In the genomic region with DNA sequence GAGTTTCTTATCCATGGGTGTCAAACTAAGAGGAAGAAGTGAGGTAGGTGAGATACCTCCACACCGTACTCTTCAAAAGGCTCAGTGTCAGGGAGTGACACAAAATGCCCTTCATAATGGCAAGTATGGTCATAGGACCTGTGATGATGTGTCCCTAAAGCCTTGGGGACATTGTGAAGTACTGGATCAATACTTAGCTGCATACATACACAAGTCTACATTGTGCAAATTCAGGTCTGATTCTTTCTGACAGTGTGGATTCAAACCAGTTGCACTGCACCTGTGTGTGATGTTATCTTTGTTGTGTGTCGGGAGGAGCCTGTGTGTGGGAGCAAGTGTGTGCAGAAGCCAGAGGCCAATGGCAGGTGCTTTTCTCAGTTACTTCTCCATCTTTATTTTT, we compare ENCODE assay signal across 22 mouse cellular contexts. TPM values are rescaled to one million over a fixed set of nuclear protein-coding genes. Genes with fewer than 3 reads are reported as not detected.
DNase-seq lines count a peak whose midpoint lies in the region; ATAC-seq and TF ChIP-seq lines count a peak whose summit lies in the region.
"Had no signal": no experiment of that assay in that cellular context is flagged by ENCODE, and none has a peak within 500 bp of the region (broad histone marks: within the 10 kb centered on the region; RNA-seq: fewer than 3 reads in every experiment).

No protein-coding gene starts in this region.

- H3K4me3 ChIP-seq in liver, postnatal 0 days (ENCODE audit: low read depth, low read length) = no peak overlapping the region
- no peak overlapping the region for H3K4me3 ChIP-seq in liver, embryonic 11.5 days (ENCODE audit: low read depth, low read length)
- no peak overlapping the region for H3K4me3 ChIP-seq in bone marrow macrophage, adult 2 months (ENCODE audit: insufficient read depth, low read length)
- H3K4me3 ChIP-seq: embryonic facial prominence, embryonic 15.5 days; erythroblast, embryonic 14.5 days; forebrain, embryonic 10.5 days; gastrocnemius, adult 2 months; heart, embryonic 10.5 days; hindbrain, embryonic 15.5 days had no signal

- no peak overlapping the region for H3K9ac ChIP-seq in liver, postnatal 0 days (replicated peaks)
- H3K9ac ChIP-seq in liver, embryonic 11.5 days (ENCODE audit: low read depth, low read length) = no peak overlapping the region
- H3K9ac ChIP-seq: embryonic facial prominence, embryonic 15.5 days; hindbrain, embryonic 15.5 days had no signal

- H3K27ac ChIP-seq in liver, postnatal 0 days (ENCODE audit: low read depth) = no peak overlapping the region
- H3K27ac ChIP-seq in liver, embryonic 11.5 days (ENCODE audit: low read depth, low read length) = no peak overlapping the region
- peak overlapping the region; percentile 93 for H3K27ac ChIP-seq in bone marrow macrophage, adult 2 months (ENCODE audit: insufficient read depth, low read depth, low read length)
- H3K27ac ChIP-seq: embryonic facial prominence, embryonic 15.5 days; forebrain, embryonic 10.5 days; gastrocnemius, adult 2 months; heart, embryonic 10.5 days; hindbrain, embryonic 15.5 days had no signal

- WGBS in liver, postnatal 0 days (ENCODE audit: insufficient replicate concordance) = 54% methylated on average over 2 of the region's 2 CpGs
- 62% methylated on average over 2 of the region's 2 CpGs for WGBS in liver, embryonic 11.5 days

- ATAC-seq in liver, postnatal 0 days = peak; percentile 58
- no peak for ATAC-seq in liver, embryonic 11.5 days (replicated peaks; ENCODE audit: low FRiP score)
- 0 out of 2 replicates have a peak, but pooled peaks have one; percentile 1 for ATAC-seq in granulocyte monocyte progenitor cell, adult 5-6 weeks (replicated peaks; ENCODE audit: poor library complexity, severe bottlenecking)
- ATAC-seq: activated CD4-positive, CD25-positive, alpha-beta regulatory T cell, adult 4 months had no signal

- H3K4me1 ChIP-seq in liver, postnatal 0 days (ENCODE audit: insufficient read depth) = no peaks in the 10 kb centered on the region
- H3K4me1 ChIP-seq in liver, embryonic 11.5 days (replicated peaks; ENCODE audit: control insufficient read depth, insufficient read depth, low read length) = peaks cover 6% of the 10 kb centered on the region; the same call in 1 of the 2 replicates
- H3K4me1 ChIP-seq in bone marrow macrophage, adult 2 months (ENCODE audit: control insufficient read depth, insufficient read depth, low read length) = peaks cover 53% of the 10 kb centered on the region

- no peaks in the 10 kb centered on the region for H3K36me3 ChIP-seq in liver, postnatal 0 days (replicated peaks; ENCODE audit: insufficient read depth, low read length)
- no peaks in the 10 kb centered on the region for H3K36me3 ChIP-seq in liver, embryonic 11.5 days (ENCODE audit: control insufficient read depth, insufficient read depth, low read length)
- H3K36me3 ChIP-seq: embryonic facial prominence, embryonic 15.5 days; forebrain, embryonic 10.5 days; G1E; heart, embryonic 10.5 days; hindbrain, embryonic 15.5 days had no signal

- TF ChIP-seq POLR2A in bone marrow macrophage, adult 2 months (IDR thresholded peaks at IDR 0.05; ENCODE audit: borderline replicate concordance, low read depth, low read length) = no peak

- no peak overlapping the region for H3K4me2 ChIP-seq in liver, postnatal 0 days (ENCODE audit: low read depth, low read length)
- H3K4me2 ChIP-seq in liver, embryonic 11.5 days = no peak overlapping the region
- H3K4me2 ChIP-seq: embryonic facial prominence, embryonic 15.5 days; hindbrain, embryonic 15.5 days had no signal

- DNase-seq in liver, postnatal 0 days = no peak
- no peak for DNase-seq in liver, embryonic 11.5 days (ENCODE audit: low spot score)
- no peak for DNase-seq in T-cell, adult 2 months (ENCODE audit: low spot score)
- no peak for DNase-seq in testis, postnatal 10 days (ENCODE audit: low spot score)
- DNase-seq: cerebellum, adult 11 months; cerebellum, adult 8-10 months; embryo, embryonic 11 days; gastrocnemius, adult 2 months; gastrocnemius, postnatal 25 days; heart, postnatal 36 days had no signal

- no peaks in the 10 kb centered on the region for H3K9me3 ChIP-seq in liver, postnatal 0 days (ENCODE audit: low read length)
- H3K9me3 ChIP-seq in liver, embryonic 11.5 days (ENCODE audit: control insufficient read depth, low read length) = no peaks in the 10 kb centered on the region
- H3K9me3 ChIP-seq: embryonic facial prominence, embryonic 15.5 days; forebrain, embryonic 10.5 days; heart, embryonic 10.5 days; hindbrain, embryonic 15.5 days had no signal

- H3K27me3 ChIP-seq in liver, postnatal 0 days (ENCODE audit: insufficient read depth, low read length) = no peaks in the 10 kb centered on the region
- no peaks in the 10 kb centered on the region for H3K27me3 ChIP-seq in liver, embryonic 11.5 days (replicated peaks; ENCODE audit: control insufficient read depth, insufficient read depth, low read length)
- H3K27me3 ChIP-seq: embryonic facial prominence, embryonic 15.5 days; hindbrain, embryonic 15.5 days had no signal

- no peak for TF ChIP-seq CTCF in liver, postnatal 0 days (IDR thresholded peaks at IDR 0.05; ENCODE audit: low read depth)
- TF ChIP-seq CTCF in bone marrow macrophage, adult 2 months (IDR thresholded peaks at IDR 0.05; ENCODE audit: low read depth, low read length) = no peak

- TF ChIP-seq EP300 in liver, postnatal 0 days (IDR thresholded peaks at IDR 0.05; ENCODE audit: low read depth) = no peak

RNA-seq across cellular contexts. Expression of a gene that starts 10.7 kb away (rescaled TPM):
- polyA plus RNA-seq in liver, postnatal 0 days (2015; fragmentation: Nextera tagmentation; extraction: Ambion mirVana) = 18.1 and 19.3 TPM in 2 replicates
- 35.1 and 35.6 TPM in 2 replicates for polyA plus RNA-seq in liver, embryonic 11.5 days (2014; fragmentation: Nextera tagmentation; extraction: Ambion mirVana)
- 128 and 141 TPM in 2 replicates for polyA plus RNA-seq in bone marrow macrophage, adult 2 months (2012; ENCODE audit: insufficient read depth, insufficient read length, missing spikeins)
- 23.5 and 28.7 TPM in 2 replicates for total RNA-seq in granulocyte monocyte progenitor cell, adult 5-6 weeks (2014; fragmentation: Nextera tagmentation)
- 21.6 and 26.2 TPM in 2 replicates for total RNA-seq in granulocyte monocyte progenitor cell, adult 5-6 weeks (2017)

RNA-seq across cellular contexts. Expression of a gene that starts 38.7 kb away (rescaled TPM):
- 0.06 and 0.09 TPM in 2 replicates for polyA plus RNA-seq in liver, postnatal 0 days (2015; fragmentation: Nextera tagmentation; extraction: Ambion mirVana)
- 0.18 TPM in 1 of 2 replicates, not detected in the other for polyA plus RNA-seq in liver, embryonic 11.5 days (2014; fragmentation: Nextera tagmentation; extraction: Ambion mirVana)
- polyA plus RNA-seq in bone marrow macrophage, adult 2 months (2012; ENCODE audit: insufficient read depth, insufficient read length, missing spikeins) = 0.51 and 1.0 TPM in 2 replicates
- 0.21 TPM in 1 of 2 replicates, not detected in the other for total RNA-seq in granulocyte monocyte progenitor cell, adult 5-6 weeks (2014; fragmentation: Nextera tagmentation)
- 0.05 TPM in 1 of 2 replicates, not detected in the other for total RNA-seq in granulocyte monocyte progenitor cell, adult 5-6 weeks (2017)
- total RNA-seq: gastrocnemius, postnatal 25 days had no signal
- polyA plus RNA-seq: embryonic facial prominence, embryonic 11.5 days; erythroblast, embryonic 14.5 days; forebrain, embryonic 10.5 days; forebrain, embryonic 14.5 days; G1E; hindbrain, embryonic 11.5 days had no signal
